Mouse (Mus musculus): ENCODE data around the gene Trmt5.

GRCm38 (mm10) chr12:73260339-73260738, 26.2 kb downstream of the Trmt5 start:
- TF ChIP-seq POLR2A (IDR thresholded peaks at IDR 0.05; ENCODE audit: low read depth, low read length), result no peak
- TF ChIP-seq CTCF (conservative IDR thresholded peaks at IDR 0.05 in 1 of 2, IDR thresholded peaks at IDR 0.05 in 1 of 2; ENCODE audit: low read depth in 2 of 2, low read length in 2 of 2), result no peak
- TF ChIP-seq USF2 (conservative IDR thresholded peaks at IDR 0.05; ENCODE audit: low read depth, low read length), result no peak
- no peak for TF ChIP-seq SIN3A (IDR thresholded peaks at IDR 0.05; ENCODE audit: low read length)
- TF ChIP-seq EP300 (IDR thresholded peaks at IDR 0.05; ENCODE audit: low read length), result no peak
- no peak for TF ChIP-seq MAX (IDR thresholded peaks at IDR 0.05; ENCODE audit: low read length)
- no peak for TF ChIP-seq E2F4 (IDR thresholded peaks at IDR 0.05; ENCODE audit: insufficient replicate concordance, low read depth, low read length)
- TF ChIP-seq JUND (conservative IDR thresholded peaks at IDR 0.05; ENCODE audit: low read depth, low read length), result no peak
- TF ChIP-seq MEF2A (IDR thresholded peaks at IDR 0.05; ENCODE audit: borderline replicate concordance, low read depth, low read length), result no peak
- TF ChIP-seq ZMIZ1 (IDR thresholded peaks at IDR 0.05; ENCODE audit: low read depth, low read length), result no peak
- no peak for TF ChIP-seq USF1 (IDR thresholded peaks at IDR 0.05; ENCODE audit: low read depth, low read length)
- TF ChIP-seq ELF1 (IDR thresholded peaks at IDR 0.05; ENCODE audit: low read depth, low read length), result no peak
